Mouse (Mus musculus) embryonic stem cell, embryonic (primary cell): ENCODE data around the gene Bicral.

ENCODE experiments used
- CTCF ChIA-PET, 4 experiments: fragments of 300-600 bp in 2 of 4; fragments of 350-600 bp in 2 of 4; sonication (Branson Sonifier 250); formaldehyde crosslinking; loops; one replicate each; lab custom pipeline; 2022; ENCODE audit warnings: inconsistent platforms in 2 of 4; lab: Charles Lee
- POLR2A ChIA-PET, 4 experiments: fragments of 300-600 bp in 2 of 4; fragments of 350-600 bp in 2 of 4; sonication (Branson Sonifier 250); formaldehyde crosslinking; loops; one replicate each; lab custom pipeline; 2022; ENCODE audit warnings: antibody characterized with exemption in 4 of 4, inconsistent platforms in 1 of 4; lab: Charles Lee

Gene Bicral

DNA sequence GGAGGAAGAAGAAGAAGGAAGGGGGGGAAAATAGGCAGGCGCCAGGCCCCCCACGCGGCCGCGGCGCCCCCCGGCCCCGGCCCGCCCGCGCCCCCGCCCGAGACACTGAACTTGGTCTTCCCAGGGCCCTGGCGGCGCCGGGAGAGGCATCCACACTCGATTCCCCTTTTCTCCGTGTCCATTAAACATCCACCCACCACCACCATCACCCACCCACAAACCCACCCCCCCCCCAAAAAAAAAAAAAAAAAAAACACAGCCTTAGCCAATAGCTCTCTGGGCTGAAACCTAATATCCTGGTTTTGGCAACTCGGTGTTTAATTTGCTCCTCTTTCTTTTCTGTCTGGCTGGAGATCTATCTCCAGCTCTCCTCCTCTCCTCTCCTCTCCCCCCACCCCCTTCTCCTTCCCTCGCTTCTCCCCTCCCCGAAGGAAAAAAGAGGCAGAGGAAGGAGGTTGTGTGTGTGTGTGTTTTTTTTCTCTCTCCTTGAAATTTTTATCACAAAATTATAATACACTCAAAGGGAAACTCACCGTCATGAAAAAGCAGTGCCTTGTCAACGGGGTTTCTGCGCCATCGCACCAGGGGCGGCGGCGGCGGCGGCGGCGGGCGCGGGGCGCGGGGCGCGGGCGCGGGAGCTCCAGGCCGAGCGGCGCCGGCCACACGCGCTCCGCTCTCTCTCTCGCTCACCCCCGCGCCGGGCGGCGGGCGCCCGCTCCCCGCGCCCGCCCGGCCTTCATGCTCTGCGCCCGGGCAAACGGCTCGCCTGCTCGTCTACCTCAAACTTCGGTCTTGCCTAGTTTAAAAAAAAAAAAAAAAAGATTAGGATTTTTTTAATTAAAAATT lies at the start of gene Bicral:
Gene Bicral (minus strand): TSS at position 580 of the 846 bp plus-strand sequence.
- CTCF ChIA-PET, result interaction anchor here (0.5 to 1.4 kb wide), 8 partner anchors 10 to 1172 kb away, joined by 3 to 9 read pairs (median 4); partner anchors contain the start of gene 2310039H08Rik (in 1 of the 4)

GRCm38 (mm10) chr17:46903876-46904490 lies 45.7 kb upstream of the Bicral start:
- POLR2A ChIA-PET, result interaction anchor here (0.5 to 1.7 kb wide), 10 partner anchors 11 to 259 kb away, joined by 3 to 11 read pairs (median 3); partner anchors contain the start of gene Tbcc (in 2 of the 4)
- CTCF ChIA-PET, result interaction anchor here (0.5 to 1.8 kb wide), 16 partner anchors 8 to 716 kb away, joined by 3 to 7 read pairs (median 3); partner anchors contain the start of gene Tbcc (in 1 of the 4)

More for the DNA sequence above, at the start of gene Bicral:
- POLR2A ChIA-PET, result interaction anchor here (0.6 to 5.4 kb wide), 91 partner anchors 9 to 1666 kb away, joined by 3 to 189 read pairs (median 4); partner anchors contain the start of genes Tbcc (in 4 of the 4), Cnpy3 (in 3 of the 4), Rpl7l1 (in 2 of the 4) and 2310039H08Rik (in 1 of the 4)

- ChIA-PET CTCF (interaction anchor here in 2 of 4 experiments (0.5 to 2.1 kb wide), 7 partner anchors 10 to 214 kb away, joined by 3 to 11 read pairs (median 3); partner anchors contain the start of gene Tbcc (in 1 of the 2)), POLR2A (interaction anchor here in 3 of 4 experiments (0.6 to 3.9 kb wide), 17 partner anchors 9 to 346 kb away, joined by 3 to 33 read pairs (median 4); partner anchors contain the start of genes Tbcc (in 3 of the 3), Bicral (in 1 of the 3), Cnpy3 (in 1 of the 3) and Prph2 (in 1 of the 3))
Observed at GRCm38 (mm10) chr17:46900941-46901340, 42.7 kb upstream of the Bicral start.

- POLR2A ChIA-PET, result interaction anchor here in 3 of 4 experiments (0.6 to 1.7 kb wide), 10 partner anchors 10 to 116 kb away, joined by 3 to 6 read pairs (median 3); partner anchors contain the start of gene Bicral (in 1 of the 3)
- CTCF ChIA-PET, result interaction anchor here in 1 of 4 experiments (0.6 to 0.9 kb wide), 2 partner anchors 288 to 698 kb away, joined by 3 read pairs; no protein-coding TSS in a partner anchor
Observed at GRCm38 (mm10) chr17:46897221-46897950, 39.1 kb upstream of the Bicral start.

GRCm38 (mm10) chr17:46895426-46895825 lies 37.1 kb upstream of the Bicral start:
- ChIA-PET CTCF (interaction anchor here in 2 of 4 experiments (0.6 to 1.2 kb wide), 3 partner anchors 9 to 49 kb away, joined by 3 to 7 read pairs (median 6); no protein-coding TSS in a partner anchor), POLR2A (interaction anchor here in 3 of 4 experiments (0.6 to 1.5 kb wide), 8 partner anchors 9 to 1321 kb away, joined by 3 to 6 read pairs (median 4); partner anchors contain the start of gene Klhdc3 (in 1 of the 3))

- POLR2A ChIA-PET, result interaction anchor here (0.5 to 14.4 kb wide), 137 partner anchors 9 to 1538 kb away, joined by 3 to 179 read pairs (median 4); partner anchors contain the start of genes 2310039H08Rik (in 4 of the 4), Bicral (in 4 of the 4), Rpl7l1 (in 3 of the 4) and Ppp2r5d (in 2 of the 4)
- CTCF ChIA-PET, result interaction anchor here (0.5 to 1.7 kb wide), 50 partner anchors 9 to 1705 kb away, joined by 3 to 16 read pairs (median 4); partner anchors contain the start of genes 2310039H08Rik (in 2 of the 4), Abcc10 (in 1 of the 4), Cnpy3 (in 1 of the 4) and Rpl7l1 (in 1 of the 4)
Observed at GRCm38 (mm10) chr17:46890843-46891594, 32.7 kb upstream of the Bicral start.

- ChIA-PET POLR2A (interaction anchor here (0.5 to 14.4 kb wide), 164 partner anchors 8 to 1537 kb away, joined by 3 to 179 read pairs (median 4); partner anchors contain the start of genes 2310039H08Rik (in 4 of the 4), Bicral (in 4 of the 4), Rpl7l1 (in 3 of the 4) and Ppp2r5d (in 2 of the 4)), CTCF (interaction anchor here (0.5 to 1.7 kb wide), 60 partner anchors 9 to 1706 kb away, joined by 3 to 18 read pairs (median 4); partner anchors contain the start of genes 2310039H08Rik (in 2 of the 4), Abcc10 (in 1 of the 4), Cnpy3 (in 1 of the 4) and Klhdc3 (in 1 of the 4))
Observed at GRCm38 (mm10) chr17:46890116-46890815, 32.0 kb upstream of the Bicral start, which contains the start of gene Tbcc. TSS of gene Tbcc (plus strand) at chr17:46890684.

DNA sequence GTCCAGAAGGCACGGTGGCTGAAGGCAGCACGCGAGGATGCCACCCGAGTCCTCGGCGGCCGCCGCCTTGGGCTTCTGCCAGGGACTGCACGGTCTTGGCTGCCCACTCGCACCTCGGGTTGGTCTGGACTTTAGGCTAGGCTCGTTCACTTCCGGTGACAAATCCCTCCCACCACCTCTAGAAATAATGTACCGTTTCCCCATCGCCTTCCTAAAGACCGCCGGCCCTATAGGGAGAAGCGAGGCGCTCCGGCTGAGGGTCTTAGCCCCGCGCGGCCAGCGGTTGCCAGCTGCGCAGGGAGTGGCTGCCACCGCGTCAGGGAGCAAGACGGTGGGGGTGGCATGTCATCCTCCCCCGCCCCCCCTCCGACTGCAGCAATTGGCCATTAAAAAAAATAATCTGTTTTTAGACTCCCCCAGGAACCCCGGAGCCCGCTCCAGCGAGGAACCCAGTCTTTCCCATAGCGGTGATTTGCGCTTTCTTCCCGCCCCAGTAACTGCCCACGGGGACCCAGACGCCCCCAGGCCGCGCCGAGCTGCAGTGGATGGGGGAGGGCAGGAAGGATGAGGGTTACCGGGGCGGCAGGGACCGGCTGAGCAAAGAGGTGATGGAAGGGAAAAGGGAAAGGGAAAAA lies 31.3 kb upstream of the Bicral start:
- ChIA-PET CTCF (interaction anchor here in 3 of 4 experiments (0.5 to 1.7 kb wide), 21 partner anchors 10 to 518 kb away, joined by 3 to 18 read pairs (median 5); partner anchors contain the start of genes Cnpy3 (in 1 of the 3), Klhdc3 (in 1 of the 3) and Rpl7l1 (in 1 of the 3)), POLR2A (interaction anchor here (0.5 to 14.4 kb wide), 95 partner anchors 8 to 604 kb away, joined by 3 to 179 read pairs (median 5); partner anchors contain the start of genes 2310039H08Rik (in 3 of the 4), Bicral (in 3 of the 4), Rpl7l1 (in 3 of the 4) and Ppp2r5d (in 2 of the 4))

GRCm38 (mm10) chr17:46888511-46889212 lies 30.4 kb upstream of the Bicral start:
- ChIA-PET CTCF (interaction anchor here (0.6 to 4.0 kb wide), 10 partner anchors 11 to 923 kb away, joined by 3 to 23 read pairs (median 4); no protein-coding TSS in a partner anchor), POLR2A (interaction anchor here in 3 of 4 experiments (0.5 to 14.4 kb wide), 8 partner anchors 12 to 184 kb away, joined by 4 to 179 read pairs (median 5); partner anchors contain the start of gene 2310039H08Rik (in 1 of the 3))

DNA sequence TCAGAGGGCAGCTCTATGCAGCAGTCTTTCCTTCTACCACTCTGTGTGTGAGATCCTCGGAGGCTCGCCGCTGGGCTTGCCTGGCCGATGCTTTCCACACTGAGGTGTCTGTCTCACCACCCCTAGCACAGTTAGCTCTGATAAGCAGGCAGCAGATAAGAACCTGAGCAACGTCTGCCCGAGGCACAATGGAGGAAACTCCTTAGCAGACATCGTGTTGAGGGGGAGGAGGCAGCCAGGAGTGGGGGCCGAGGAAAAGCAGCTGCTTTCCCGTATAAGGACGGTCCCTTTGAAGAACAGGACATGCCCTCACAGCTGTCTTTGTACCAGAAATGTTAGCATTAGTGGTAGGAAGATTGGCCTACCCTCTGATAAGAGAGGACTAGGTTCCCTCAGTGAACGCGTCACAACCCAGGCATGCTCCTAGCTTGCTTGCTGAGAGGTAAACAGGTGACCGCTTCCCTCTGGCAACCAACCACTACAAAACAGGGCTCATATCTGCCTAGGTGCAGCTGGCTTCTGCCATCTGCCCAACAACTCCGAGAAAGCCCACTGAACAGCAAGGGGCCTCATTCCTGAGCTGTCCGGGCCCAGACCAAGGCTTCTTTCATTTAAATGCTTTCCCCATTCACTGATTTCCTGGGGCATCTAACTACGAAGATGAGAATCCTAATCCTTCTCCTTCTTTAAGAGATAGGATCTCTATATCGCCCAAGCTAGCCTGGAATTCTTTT lies 27.8 kb upstream of the Bicral start:
- ChIA-PET POLR2A (interaction anchor here in 3 of 4 experiments (0.6 to 14.4 kb wide), 26 partner anchors 9 to 134 kb away, joined by 3 to 179 read pairs (median 4); partner anchors contain the start of genes 2310039H08Rik (in 1 of the 3), Bicral (in 1 of the 3), Cnpy3 (in 1 of the 3) and Rpl7l1 (in 1 of the 3)), CTCF (interaction anchor here in 3 of 4 experiments (0.6 to 4.0 kb wide), 6 partner anchors 9 to 148 kb away, joined by 3 to 23 read pairs (median 4); no protein-coding TSS in a partner anchor)

GRCm38 (mm10) chr17:46885218-46885909 lies 27.1 kb upstream of the Bicral start:
- POLR2A ChIA-PET, result interaction anchor here in 3 of 4 experiments (0.6 to 14.4 kb wide), 23 partner anchors 8 to 181 kb away, joined by 3 to 179 read pairs (median 4); partner anchors contain the start of genes Bicral (in 1 of the 3), Cnpy3 (in 1 of the 3), Ppp2r5d (in 1 of the 3) and Rpl7l1 (in 1 of the 3)
- CTCF ChIA-PET, result interaction anchor here (0.6 to 4.0 kb wide), 4 partner anchors 8 to 194 kb away, joined by 3 to 23 read pairs (median 6); no protein-coding TSS in a partner anchor

- POLR2A ChIA-PET, result interaction anchor here in 3 of 4 experiments (0.6 to 14.4 kb wide), 12 partner anchors 10 to 180 kb away, joined by 3 to 179 read pairs (median 4); partner anchors contain the start of genes Bicral (in 1 of the 3) and Ppp2r5d (in 1 of the 3)
- CTCF ChIA-PET, result interaction anchor here in 3 of 4 experiments (0.6 to 0.7 kb wide), 3 partner anchors 9 to 194 kb away, joined by 3 read pairs; no protein-coding TSS in a partner anchor
Observed at GRCm38 (mm10) chr17:46884766-46885165, 26.5 kb upstream of the Bicral start.
